Mouse (Mus musculus): Measurements from ENCODE around the gene Ago3. TPM values are rescaled to one million over a fixed set of nuclear protein-coding genes. Genes with fewer than 3 reads are reported as not detected.

The Ago3 gene
- total and polyA plus RNA-seq, 3 experiments = 7.3 to 7.9 TPM; not detected in 1

GRCm38 (mm10) chr4:126464892-126465235, 35.5 kb upstream of the Ago3 start:
- H3K36me3 ChIP-seq (ENCODE audit: control insufficient read depth in 1 of 2, insufficient read depth in 2 of 2, low read length in 2 of 2) = peaks cover 0 to 6% of the 10 kb centered on the region in 2 experiments; a peak in 2 of 4 replicates
- DNase-seq (ENCODE audit: low read depth, low spot score) = no peak
- H3K79me2 ChIP-seq (ENCODE audit: control insufficient read depth, insufficient read depth, low read length, poor library complexity) = peaks cover 11% of the 10 kb centered on the region
- no peaks in the 10 kb centered on the region for H3K9me3 ChIP-seq (replicated peaks; ENCODE audit: insufficient read depth, low read length)
- TF ChIP-seq ZC3H11A (IDR thresholded peaks at IDR 0.05; ENCODE audit: low read depth, low read length) (no peak), BHLHE40 (IDR thresholded peaks at IDR 0.05; ENCODE audit: borderline replicate concordance, low read depth, low read length) (no peak), CHD2 (IDR thresholded peaks at IDR 0.05; ENCODE audit: low read length) (no peak)
- no peak overlapping the region for H3K4me3 ChIP-seq (ENCODE audit: control insufficient read depth in 1 of 2, insufficient read depth in 1 of 2, low read depth in 2 of 2, low read length in 2 of 2)
- peaks cover 0 to 16% of the 10 kb centered on the region in 2 experiments; a peak in 3 of 4 replicates for H3K4me1 ChIP-seq (ENCODE audit: control insufficient read depth in 1 of 2, insufficient read depth in 2 of 2, low read length in 2 of 2)
- no peaks in the 10 kb centered on the region for H3K27me3 ChIP-seq (ENCODE audit: control insufficient read depth in 1 of 2, insufficient read depth in 2 of 2, low read length in 2 of 2)
- no peak overlapping the region for H3K9ac ChIP-seq (ENCODE audit: control insufficient read depth, low read depth, low read length, poor library complexity, severe bottlenecking)
- H3K27ac ChIP-seq (ENCODE audit: control insufficient read depth, low read depth, low read length) = no peak overlapping the region

- Histone ChIP-seq H3K79me2 (ENCODE audit: control insufficient read depth, insufficient read depth, low read length, poor library complexity) (peaks cover 11% of the 10 kb centered on the region), H3K4me1 (ENCODE audit: control insufficient read depth in 1 of 2, insufficient read depth in 2 of 2, low read length in 2 of 2) (peaks cover 0 to 12% of the 10 kb centered on the region in 2 experiments; a peak in 2 of 4 replicates), H3K27me3 (ENCODE audit: control insufficient read depth in 1 of 2, insufficient read depth in 2 of 2, low read length in 2 of 2) (no peaks in the 10 kb centered on the region), H3K4me3 (ENCODE audit: control insufficient read depth in 1 of 2, insufficient read depth in 1 of 2, low read depth in 2 of 2, low read length in 2 of 2) (no peak overlapping the region), H3K9me3 (replicated peaks; ENCODE audit: insufficient read depth, low read length) (no peaks in the 10 kb centered on the region), H3K9ac (ENCODE audit: control insufficient read depth, low read depth, low read length, poor library complexity, severe bottlenecking) (no peak overlapping the region), H3K36me3 (ENCODE audit: control insufficient read depth in 1 of 2, insufficient read depth in 2 of 2, low read length in 2 of 2) (peaks cover 0 to 2% of the 10 kb centered on the region in 2 experiments; a peak in 2 of 4 replicates), H3K27ac (ENCODE audit: control insufficient read depth, low read depth, low read length) (no peak overlapping the region)
- no peak for DNase-seq (ENCODE audit: low read depth, low spot score)
- no peak for TF ChIP-seq HCFC1 (IDR thresholded peaks at IDR 0.05; ENCODE audit: low read depth, low read length)
- TF ChIP-seq MXI1 (IDR thresholded peaks at IDR 0.05; ENCODE audit: low read depth, low read length) = no peak
- TF ChIP-seq NRF1 (IDR thresholded peaks at IDR 0.05; ENCODE audit: insufficient read depth, low read depth, low read length, poor library complexity, severe bottlenecking) = no peak
- no peak for TF ChIP-seq MAFK (IDR thresholded peaks at IDR 0.05; ENCODE audit: borderline replicate concordance, low read depth, low read length)
- TF ChIP-seq BHLHE40 (IDR thresholded peaks at IDR 0.05; ENCODE audit: borderline replicate concordance, low read depth, low read length) = no peak
- no peak for TF ChIP-seq ETS1 (IDR thresholded peaks at IDR 0.05; ENCODE audit: low read depth, low read length)
- no peak for TF ChIP-seq EP300 (IDR thresholded peaks at IDR 0.05; ENCODE audit: low read depth in 1 of 2, low read length in 2 of 2)
- TF ChIP-seq POLR2A (IDR thresholded peaks at IDR 0.05; ENCODE audit: control insufficient read depth in 1 of 2, insufficient read depth in 1 of 2, low read depth in 1 of 2, low read length in 2 of 2, poor library complexity in 1 of 2) = no peak
- TF ChIP-seq POLR2AphosphoS2 (IDR thresholded peaks at IDR 0.05; ENCODE audit: low read length) = no peak
- TF ChIP-seq ELF1 (IDR thresholded peaks at IDR 0.05; ENCODE audit: low read depth, low read length) = no peak
- no peak for TF ChIP-seq MYB (IDR thresholded peaks at IDR 0.05; ENCODE audit: low read depth, low read length)
- no peak for TF ChIP-seq TAL1 (IDR thresholded peaks at IDR 0.05; ENCODE audit: low read length)
These were observed 35.0 kb upstream of the Ago3 start for GRCm38 (mm10) chr4:126464189-126464891.

Measured in MEL (cell line).